Mouse (Mus musculus): Measurements from ENCODE around the gene Plb1. TPM values are rescaled to one million over a fixed set of nuclear protein-coding genes. Genes with fewer than 3 reads are reported as not detected.

The Plb1 gene
- 1.9 and 3.4 TPM in 2 replicates for polyA plus RNA-seq (2012; rRNA removed; ENCODE audit: low replicate concordance)

DNA sequence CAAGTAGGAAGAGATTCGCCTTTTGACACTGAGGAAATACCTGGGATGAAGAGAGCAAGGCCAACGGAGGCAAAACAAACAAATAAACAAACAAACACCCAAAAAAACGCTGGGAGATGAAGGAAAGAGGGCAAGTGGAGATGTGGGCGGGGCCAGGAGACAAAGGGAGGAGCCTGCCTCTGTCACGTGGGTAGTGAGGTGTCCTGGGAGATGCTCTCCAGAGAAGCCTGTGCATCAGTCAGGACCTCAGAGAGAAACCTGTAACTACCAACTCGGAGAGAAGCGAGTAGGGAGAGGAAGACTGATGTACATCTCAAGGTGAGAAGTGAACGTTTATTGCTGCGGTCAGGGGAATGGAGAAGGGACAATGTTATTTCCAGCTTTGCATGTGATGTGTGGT, at the start of gene Plb1:
Plb1 (plus strand) TSS at position 235 of the 400 bp plus-strand sequence.

Other genes with a start within 250 kb of the Plb1 start
- 21.4 and 27.6 TPM in 2 replicates for gene Fosl2, start 96.9 kb upstream of the Plb1 start, polyA plus RNA-seq (2012; rRNA removed; ENCODE audit: low replicate concordance)
- 10.6 and 38.7 TPM in 2 replicates for gene Ppp1cb, start 226.1 kb downstream of the Plb1 start, polyA plus RNA-seq (2012; rRNA removed; ENCODE audit: low replicate concordance)